Mouse (Mus musculus): ENCODE results near the gene Gusb. TPM values are rescaled to one million over a fixed set of nuclear protein-coding genes. Genes with fewer than 3 reads are reported as not detected.

Gene Gusb
- 65.0 and 65.6 TPM in 2 replicates for polyA plus RNA-seq (2015; fragmentation: Nextera tagmentation; extraction: Ambion mirVana)

- under 1% methylated on average over 39 of the region's 39 CpGs for WGBS
- Histone ChIP-seq H3K4me3 (peak within 1 kb of the TSS; percentile 62), H3K4me2 (peak within 1 kb of the TSS; percentile 81), H3K4me1 (peaks cover 21% of the 10 kb centered on the region), H3K27me3 (no peaks in the 10 kb centered on the region), H3K9ac (peak within 1 kb of the TSS; percentile 72), H3K27ac (peak within 1 kb of the TSS; percentile 86), H3K9me3 (no peaks in the 10 kb centered on the region), H3K36me3 (no peaks in the 10 kb centered on the region)
- ATAC-seq (ENCODE audit: borderline replicate concordance, extremely low read depth, low FRiP score, low TSS enrichment): peak; percentile 95
These were observed at the start of gene Gusb for GRCm38 (mm10) chr5:130002301-130003146. TSS of gene Gusb (minus strand) at chr5:130003049.

GRCm38 (mm10) chr5:130052510-130052909, 49.7 kb upstream of the Gusb start:
- Histone ChIP-seq H3K9ac (no peak overlapping the region), H3K4me2 (no peak overlapping the region), H3K27ac (no peak overlapping the region), H3K4me3 (no peak overlapping the region), H3K9me3 (no peaks in the 10 kb centered on the region), H3K27me3 (no peaks in the 10 kb centered on the region), H3K4me1 (no peaks in the 10 kb centered on the region), H3K36me3 (peaks cover 25% of the 10 kb centered on the region)
- no peak for ATAC-seq (ENCODE audit: borderline replicate concordance, extremely low read depth, low FRiP score, low TSS enrichment)
- 83% methylated on average over 5 of the region's 5 CpGs for WGBS

- Histone ChIP-seq H3K4me2 (no peak overlapping the region), H3K4me1 (no peaks in the 10 kb centered on the region), H3K27me3 (no peaks in the 10 kb centered on the region), H3K9me3 (no peaks in the 10 kb centered on the region), H3K4me3 (no peak overlapping the region), H3K27ac (no peak overlapping the region), H3K9ac (no peak overlapping the region), H3K36me3 (peaks cover 37% of the 10 kb centered on the region)
- 87% methylated on average over 15 of the region's 15 CpGs for WGBS
- no peak for ATAC-seq (ENCODE audit: borderline replicate concordance, extremely low read depth, low FRiP score, low TSS enrichment)
These were observed 48.4 kb upstream of the Gusb start for GRCm38 (mm10) chr5:130051073-130051860.

- Histone ChIP-seq H3K27me3 (no peaks in the 10 kb centered on the region), H3K27ac (no peak overlapping the region), H3K9ac (no peak overlapping the region), H3K4me3 (no peak overlapping the region), H3K4me2 (no peak overlapping the region), H3K9me3 (no peaks in the 10 kb centered on the region), H3K36me3 (peaks cover 39% of the 10 kb centered on the region), H3K4me1 (no peaks in the 10 kb centered on the region)
- 68% methylated on average over 6 of the region's 6 CpGs for WGBS
- ATAC-seq (ENCODE audit: borderline replicate concordance, extremely low read depth, low FRiP score, low TSS enrichment): no peak
These were observed 47.6 kb upstream of the Gusb start for GRCm38 (mm10) chr5:130050416-130050815.

GRCm38 (mm10) chr5:130048786-130049520, 46.1 kb upstream of the Gusb start:
- H3K4me2 ChIP-seq: no peak overlapping the region
- H3K4me1 ChIP-seq: no peaks in the 10 kb centered on the region
- H3K4me3 ChIP-seq: no peak overlapping the region
- H3K36me3 ChIP-seq: peaks cover 39% of the 10 kb centered on the region
- H3K27me3 ChIP-seq: no peaks in the 10 kb centered on the region
- WGBS: 63% methylated on average over 15 of the region's 15 CpGs
- ATAC-seq (ENCODE audit: borderline replicate concordance, extremely low read depth, low FRiP score, low TSS enrichment): no peak
- H3K9me3 ChIP-seq: no peaks in the 10 kb centered on the region
- H3K27ac ChIP-seq: no peak overlapping the region
- H3K9ac ChIP-seq: no peak overlapping the region

- no peaks in the 10 kb centered on the region for H3K27me3 ChIP-seq
- no peak overlapping the region for H3K4me3 ChIP-seq
- no peaks in the 10 kb centered on the region for H3K4me1 ChIP-seq
- 72% methylated on average over 6 of the region's 6 CpGs for WGBS
- no peak for ATAC-seq (ENCODE audit: borderline replicate concordance, extremely low read depth, low FRiP score, low TSS enrichment)
- peaks cover 48% of the 10 kb centered on the region for H3K36me3 ChIP-seq
- H3K9ac ChIP-seq: no peak overlapping the region
- no peak overlapping the region for H3K27ac ChIP-seq
- H3K4me2 ChIP-seq: no peak overlapping the region
- no peaks in the 10 kb centered on the region for H3K9me3 ChIP-seq
These were observed 44.2 kb upstream of the Gusb start for GRCm38 (mm10) chr5:130047013-130047412.

- WGBS: 83% methylated on average over 10 of the region's 10 CpGs
- Histone ChIP-seq H3K36me3 (peaks cover 53% of the 10 kb centered on the region), H3K9me3 (no peaks in the 10 kb centered on the region), H3K27ac (no peak overlapping the region), H3K9ac (no peak overlapping the region), H3K4me1 (no peaks in the 10 kb centered on the region), H3K4me2 (no peak overlapping the region), H3K27me3 (no peaks in the 10 kb centered on the region), H3K4me3 (no peak overlapping the region)
- ATAC-seq (ENCODE audit: borderline replicate concordance, extremely low read depth, low FRiP score, low TSS enrichment): no peak
These were observed 43.7 kb upstream of the Gusb start for GRCm38 (mm10) chr5:130046589-130046988.

- Histone ChIP-seq H3K4me1 (no peaks in the 10 kb centered on the region), H3K9me3 (no peaks in the 10 kb centered on the region), H3K9ac (no peak overlapping the region), H3K36me3 (peaks cover 54% of the 10 kb centered on the region), H3K27ac (no peak overlapping the region), H3K27me3 (no peaks in the 10 kb centered on the region), H3K4me2 (no peak overlapping the region), H3K4me3 (no peak overlapping the region)
- no peak for ATAC-seq (ENCODE audit: borderline replicate concordance, extremely low read depth, low FRiP score, low TSS enrichment)
- 89% methylated on average over 7 of the region's 7 CpGs for WGBS
These were observed 43.3 kb upstream of the Gusb start for GRCm38 (mm10) chr5:130046100-130046499.

GRCm38 (mm10) chr5:130044201-130044695, 41.4 kb upstream of the Gusb start:
- 55% methylated on average over 7 of the region's 7 CpGs for WGBS
- Histone ChIP-seq H3K4me2 (no peak overlapping the region), H3K4me1 (no peaks in the 10 kb centered on the region), H3K9ac (no peak overlapping the region), H3K36me3 (peaks cover 59% of the 10 kb centered on the region), H3K4me3 (no peak overlapping the region), H3K27me3 (no peaks in the 10 kb centered on the region), H3K9me3 (no peaks in the 10 kb centered on the region), H3K27ac (no peak overlapping the region)
- no peak for ATAC-seq (ENCODE audit: borderline replicate concordance, extremely low read depth, low FRiP score, low TSS enrichment)

- 88% methylated on average over 3 of the region's 3 CpGs for WGBS
- Histone ChIP-seq H3K36me3 (peaks cover 58% of the 10 kb centered on the region), H3K27ac (no peak overlapping the region)
These were observed 40.9 kb upstream of the Gusb start for GRCm38 (mm10) chr5:130043741-130044140.

GRCm38 (mm10) chr5:130041262-130041661, 38.4 kb upstream of the Gusb start:
- Histone ChIP-seq H3K36me3 (peaks cover 44% of the 10 kb centered on the region), H3K4me3 (no peak overlapping the region), H3K4me2 (no peak overlapping the region), H3K27me3 (no peaks in the 10 kb centered on the region), H3K9me3 (no peaks in the 10 kb centered on the region), H3K4me1 (no peaks in the 10 kb centered on the region), H3K9ac (no peak overlapping the region), H3K27ac (no peak overlapping the region)
- 77% methylated on average over 4 of the region's 4 CpGs for WGBS
- ATAC-seq (ENCODE audit: borderline replicate concordance, extremely low read depth, low FRiP score, low TSS enrichment): no peak

More at GRCm38 (mm10) chr5:130043741-130044140, 40.9 kb upstream of the Gusb start:
- ATAC-seq (ENCODE audit: borderline replicate concordance, extremely low read depth, low FRiP score, low TSS enrichment): no peak
- Histone ChIP-seq H3K4me2 (no peak overlapping the region), H3K4me1 (no peaks in the 10 kb centered on the region), H3K27me3 (no peaks in the 10 kb centered on the region), H3K9me3 (no peaks in the 10 kb centered on the region), H3K9ac (no peak overlapping the region), H3K4me3 (no peak overlapping the region)

Measured in lung, embryonic 15.5 days (tissue).